In the genomic region with DNA sequence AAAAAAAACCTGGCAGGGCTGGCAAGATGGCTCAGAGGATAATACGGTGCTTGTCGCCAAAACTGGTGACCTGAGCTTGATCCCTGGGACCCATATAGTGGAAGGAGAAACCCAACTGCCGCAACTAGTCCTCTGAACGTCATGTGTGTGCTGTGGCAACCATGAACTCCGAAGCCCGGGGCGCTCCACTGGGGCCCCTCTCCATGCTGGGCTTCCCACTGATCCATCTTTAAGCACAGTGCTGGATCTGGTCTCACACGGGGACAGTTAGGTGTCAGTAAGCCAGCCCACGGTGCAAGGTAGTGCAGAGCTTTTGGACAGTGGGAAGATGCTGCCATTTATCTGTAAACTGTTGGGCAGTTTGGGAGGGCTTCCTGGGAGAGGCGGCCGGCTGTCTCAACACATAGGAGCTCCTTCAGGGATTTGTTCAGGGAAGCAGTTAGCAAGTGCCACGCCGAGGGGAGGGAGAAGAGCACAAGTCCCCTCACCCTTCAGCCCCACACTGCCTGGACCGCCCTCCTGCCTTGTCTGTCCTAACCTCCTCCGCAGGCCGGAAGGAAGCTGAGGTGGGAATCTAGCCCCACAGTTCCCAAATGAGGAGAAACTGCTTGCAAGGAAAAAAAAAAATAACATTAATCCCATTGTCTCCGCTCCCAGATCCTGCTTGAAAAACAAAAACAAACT, we compare ENCODE assay signal across 10 mouse cellular contexts. TPM values are rescaled to one million over a fixed set of nuclear protein-coding genes. Genes with fewer than 3 reads are reported as not detected.
DNase-seq lines count a peak whose midpoint lies in the region; ATAC-seq and TF ChIP-seq lines count a peak whose summit lies in the region.
"Had no signal": no experiment of that assay in that cellular context is flagged by ENCODE, and none has a peak within 500 bp of the region (broad histone marks: within the 10 kb centered on the region; RNA-seq: fewer than 3 reads in every experiment).

No protein-coding gene starts in this region.

- H3K4me2 ChIP-seq in lung, embryonic 14.5 days = no peak overlapping the region
- H3K4me2 ChIP-seq: intestine, embryonic 15.5 days had no signal

- intact Hi-C loops in gastrocnemius, adult 2 months (cut with DNase I) = no loop called here

- 0 out of 2 replicates have a peak, but pooled peaks cover 3% of the 10 kb centered on the region for H3K4me1 ChIP-seq in lung, embryonic 14.5 days (ENCODE audit: insufficient read depth)
- H3K4me1 ChIP-seq in embryonic facial prominence, embryonic 10.5 days = peaks cover 52% of the 10 kb centered on the region

- no peak overlapping the region for H3K9ac ChIP-seq in lung, embryonic 14.5 days
- H3K9ac ChIP-seq: intestine, embryonic 15.5 days had no signal

- no peak for TF ChIP-seq CTCF in gastrocnemius, adult 2 months (IDR thresholded peaks at IDR 0.05)
- TF ChIP-seq CTCF in lung, embryonic 14.5 days (IDR thresholded peaks at IDR 0.05; ENCODE audit: low read depth) = no peak

- H3K36me3 ChIP-seq in lung, embryonic 14.5 days (ENCODE audit: insufficient read depth) = no peaks in the 10 kb centered on the region
- H3K36me3 ChIP-seq in embryonic facial prominence, embryonic 10.5 days (replicated peaks) = no peaks in the 10 kb centered on the region
- H3K36me3 ChIP-seq: intestine, embryonic 15.5 days had no signal

- no peaks in the 10 kb centered on the region for H3K27me3 ChIP-seq in lung, embryonic 14.5 days (ENCODE audit: insufficient read depth, low read length)
- peaks cover 24% of the 10 kb centered on the region for H3K27me3 ChIP-seq in embryonic facial prominence, embryonic 10.5 days (replicated peaks; ENCODE audit: low read depth, poor library complexity, severe bottlenecking)
- H3K27me3 ChIP-seq: intestine, embryonic 15.5 days had no signal

- no peak for ATAC-seq in lung, embryonic 14.5 days (ENCODE audit: insufficient read depth)
- ATAC-seq: intestine, embryonic 15.5 days had no signal

- peak; percentile 34 for DNase-seq in gastrocnemius, adult 2 months
- no peak for DNase-seq in gastrocnemius, postnatal 10 days
- DNase-seq in lung, embryonic 14.5 days = peak; percentile 51
- DNase-seq in lung, postnatal 36 days = no peak
- peak; percentile 20 for DNase-seq in embryonic facial prominence, embryonic 10.5 days (ENCODE audit: low spot score)
- peak; percentile 52 to 81 for DNase-seq in kidney, postnatal 25 days
- DNase-seq in layer of hippocampus, postnatal 10 days (ENCODE audit: low spot score in 2 of 2) = no peak
- DNase-seq in frontal cortex, postnatal 10 days (ENCODE audit: low spot score in 2 of 2) = no peak

- H3K4me3 ChIP-seq in gastrocnemius, adult 2 months = peak overlapping the region; percentile 52
- H3K4me3 ChIP-seq in lung, embryonic 14.5 days (ENCODE audit: low read depth, low read length) = no peak overlapping the region
- no peak overlapping the region for H3K4me3 ChIP-seq in embryonic facial prominence, embryonic 10.5 days
- H3K4me3 ChIP-seq: intestine, embryonic 15.5 days; myocyte had no signal

- H3K9me3 ChIP-seq in lung, embryonic 14.5 days (ENCODE audit: low read depth, low read length) = no peaks in the 10 kb centered on the region
- no peaks in the 10 kb centered on the region for H3K9me3 ChIP-seq in embryonic facial prominence, embryonic 10.5 days
- H3K9me3 ChIP-seq: intestine, embryonic 15.5 days had no signal

- 63% methylated on average over 17 of the region's 17 CpGs for WGBS in lung, embryonic 14.5 days
- 69% methylated on average over 17 of the region's 17 CpGs for WGBS in embryonic facial prominence, embryonic 10.5 days

- H3K27ac ChIP-seq in gastrocnemius, adult 2 months = peak overlapping the region; percentile 94
- peak overlapping the region; percentile 83; the same call in 1 of the 2 replicates for H3K27ac ChIP-seq in lung, embryonic 14.5 days (ENCODE audit: low read depth)
- no peak overlapping the region; the same call in 1 of the 2 replicates for H3K27ac ChIP-seq in embryonic facial prominence, embryonic 10.5 days (replicated peaks)

RNA-seq across cellular contexts. Expression of a gene that starts 10.6 kb away (rescaled TPM):
- 10 to 100 TPM; 14.7 to 26.7 TPM for total RNA-seq in gastrocnemius, adult 2 months (2021)
- total RNA-seq in gastrocnemius, postnatal 10 days (2021) = 100 to 1,000 TPM in 1 of 2 experiments, 10 to 100 TPM in 1; 90.1 to 127 TPM
- polyA plus RNA-seq in lung, embryonic 14.5 days (2014; fragmentation: Nextera tagmentation; extraction: Ambion mirVana) = 81.9 and 84.2 TPM in 2 replicates
- 26.8 and 28.1 TPM in 2 replicates for polyA plus RNA-seq in embryonic facial prominence, embryonic 10.5 days (2016; fragmentation: Nextera tagmentation; extraction: Ambion mirVana)
- total RNA-seq in layer of hippocampus, postnatal 10 days (2021) = 10 to 100 TPM; 73.2 to 73.5 TPM

Comparison
In these comparisons a context has a peak if more than half of its experiments do, and no peak if none do; other contexts are left out.
1. DNase-seq: peak in gastrocnemius, adult 2 months (single experiment), lung, embryonic 14.5 days (single experiment), embryonic facial prominence, embryonic 10.5 days (single experiment) and kidney, postnatal 25 days (2 of 2); none in gastrocnemius, postnatal 10 days (single experiment), lung, postnatal 36 days (single experiment), layer of hippocampus, postnatal 10 days (0 of 2) and frontal cortex, postnatal 10 days (0 of 2).